Mouse (Mus musculus) hematopoietic stem cell, adult 5-6 weeks (primary cell): ENCODE data around the gene Catsper1. TPM values are rescaled to one million over a fixed set of nuclear protein-coding genes. Genes with fewer than 3 reads are reported as not detected.
"Not testable (repeated sequence)": the region's sequence is repeated elsewhere in the genome, so short reads cannot be mapped to it uniquely, and the experiment has no call there.

Experiments
- ATAC-seq, 2 experiments: fragments of 125-278 bp in 1 of 2; replicated peaks in 1 of 2; 2 replicates each; pipeline ENCODE4 v1.8.0; 2016 to 2017; ENCODE audit warnings: inconsistent platforms in 2 of 2, mild to moderate bottlenecking in 2 of 2, moderate number of reproducible peaks in 2 of 2, low read depth in 1 of 2, moderate TSS enrichment in 1 of 2; ENCODE audit not compliant: low FRiP score in 2 of 2, poor library complexity in 2 of 2, severe bottlenecking in 2 of 2, insufficient read depth in 1 of 2, low TSS enrichment in 1 of 2
- total RNA-seq: library from RNA; stranded (forward); fragments of 172-1452, 232-1000 nt; gene quantifications from 2 replicates; pipeline ENCODE4 v1.2.3, GENCODE M21; 2017

Catsper1 gene
- total RNA-seq, 1 experiment from 2014 or later, result not detected

GRCm38 (mm10) chr19:5348064-5348463, 12.5 kb downstream of the Catsper1 start:
- no peak for ATAC-seq

GRCm38 (mm10) chr19:5348526-5349501, 13.3 kb downstream of the Catsper1 start:
- ATAC-seq, result peak; percentile 40 to 76; a peak in 3 of 4 replicates

GRCm38 (mm10) chr19:5349502-5349873, 13.9 kb downstream of the Catsper1 start, which contains the start of gene Cst6:
TSS of gene Cst6 (minus strand) at chr19:5349574.
- ATAC-seq, result not testable (repeated sequence)

- no peak for ATAC-seq
Measured at GRCm38 (mm10) chr19:5353609-5354008, 18.1 kb downstream of the Catsper1 start.

- ATAC-seq, result no peak
Measured at GRCm38 (mm10) chr19:5356080-5356479, 20.5 kb downstream of the Catsper1 start.

- ATAC-seq, result no peak
Measured at GRCm38 (mm10) chr19:5362186-5362585, 26.6 kb downstream of the Catsper1 start.

- no peak for ATAC-seq
Measured at GRCm38 (mm10) chr19:5364124-5364523, 28.6 kb downstream of the Catsper1 start.

GRCm38 (mm10) chr19:5365751-5366150, 30.2 kb downstream of the Catsper1 start:
- ATAC-seq, result no peak

- peak; percentile 83 for ATAC-seq
Measured at GRCm38 (mm10) chr19:5366175-5367052, 30.9 kb downstream of the Catsper1 start, which contains the start of gene Eif1ad. TSS of gene Eif1ad (plus strand) at chr19:5366741.

- peak in 1 of 2 experiments; percentile 12; a peak in 1 of 4 replicates for ATAC-seq
Measured at GRCm38 (mm10) chr19:5367053-5367359, 31.5 kb downstream of the Catsper1 start, which contains the start of gene Banf1. TSS of gene Banf1 (minus strand) at chr19:5367168.

GRCm38 (mm10) chr19:5367455-5367854, 31.9 kb downstream of the Catsper1 start:
- no peak for ATAC-seq

- no peak for ATAC-seq
Measured at GRCm38 (mm10) chr19:5370932-5371331, 35.4 kb downstream of the Catsper1 start.

GRCm38 (mm10) chr19:5372724-5373123, 37.2 kb downstream of the Catsper1 start:
- no peak for ATAC-seq

- ATAC-seq, result no peak
Measured at GRCm38 (mm10) chr19:5374177-5374576, 38.6 kb downstream of the Catsper1 start.

- ATAC-seq, result no peak
Measured at GRCm38 (mm10) chr19:5374748-5375147, 39.2 kb downstream of the Catsper1 start.

GRCm38 (mm10) chr19:5377446-5377845, 41.9 kb downstream of the Catsper1 start:
- ATAC-seq, result no peak

GRCm38 (mm10) chr19:5383326-5383725, 47.8 kb downstream of the Catsper1 start:
- no peak for ATAC-seq

GRCm38 (mm10) chr19:5384715-5385114, 49.2 kb downstream of the Catsper1 start:
- no peak for ATAC-seq
